Mouse (Mus musculus) bone marrow macrophage, adult 2 months (primary cell): ENCODE results near the gene Ptpro.

Experiments used
- CTCF ChIP-seq: IDR thresholded peaks from 2 replicates; pipeline ENCODE4 v1.5.1; 2012; ENCODE audit warnings: low read depth, mild to moderate bottlenecking, low read length, moderate library complexity
- POLR2A ChIP-seq: IDR thresholded peaks from 2 replicates; pipeline ENCODE4 v1.6.1; 2012; ENCODE audit warnings: mild to moderate bottlenecking, low read depth, low read length, borderline replicate concordance

DNA sequence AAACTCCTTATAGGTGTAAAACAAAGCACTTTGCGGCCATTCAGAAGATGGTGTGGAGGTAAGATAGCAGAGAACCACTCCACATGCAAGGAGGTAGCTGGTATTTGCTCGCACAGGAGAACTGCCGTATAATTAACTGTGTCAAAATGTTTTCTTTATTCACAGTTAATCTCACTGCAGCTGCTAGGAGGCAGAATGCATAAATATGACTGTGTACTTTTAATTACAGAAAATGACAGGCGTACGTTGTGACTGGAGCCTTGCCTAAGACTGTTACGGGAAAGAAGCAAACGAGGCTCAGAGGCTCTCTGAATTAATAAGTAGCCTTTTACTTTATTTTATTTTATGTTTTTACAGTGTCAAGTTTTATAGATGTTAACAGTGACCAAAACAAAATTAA is 27.5 kb downstream of the Ptpro start:
- TF ChIP-seq CTCF (no peak), POLR2A (no peak)
